Mouse (Mus musculus) heart, adult 2 months (tissue): ENCODE measurements at regions not wholly inside any gene's neighbourhood (a gene's known extent, or its start where the extent isn't known, plus 50 kb on each side); places are given as distances from the start of the nearest gene placed in this dataset.

Source experiments
- DNase-seq, 2 experiments: peaks; one replicate each; pipeline ENCODE4 v3.0.0; 2021
- H3K27ac ChIP-seq: fragments of 200-600 bp; 2 replicates; pipeline ENCODE4 v1.8.1; 2022
- H3K27me3 ChIP-seq: fragments of 200-500 bp; 2 replicates; pipeline ENCODE4 v1.6.1; 2012; ENCODE audit warnings: mild to moderate bottlenecking, low read length, inconsistent platforms, mixed read lengths; ENCODE audit not compliant: control insufficient read depth, insufficient read depth
- H3K36me3 ChIP-seq: fragments of 200-500 bp; 2 replicates; pipeline ENCODE4 v1.6.1; 2012; ENCODE audit warnings: low read length, inconsistent platforms; ENCODE audit not compliant: control insufficient read depth, insufficient read depth
- H3K4me1 ChIP-seq: fragments of 200-500 bp; 2 replicates; pipeline ENCODE4 v1.6.1; 2011; ENCODE audit warnings: low read length; ENCODE audit not compliant: control insufficient read depth, insufficient read depth
- H3K4me3 ChIP-seq: fragments of 200-600 bp; 2 replicates; pipeline ENCODE4 v1.8.1; 2022
- H3K79me2 ChIP-seq: fragments of 200-500 bp; replicated peaks from 2 replicates; pipeline ENCODE4 v1.6.1; 2012; ENCODE audit warnings: mild to moderate bottlenecking, inconsistent platforms, low read length, moderate library complexity, mixed read lengths; ENCODE audit not compliant: control insufficient read depth, insufficient read depth
- H3K9ac ChIP-seq: fragments of 200-500 bp; 2 replicates; pipeline ENCODE4 v1.6.1; 2012; ENCODE audit warnings: low read depth, mild to moderate bottlenecking, control low read depth, inconsistent platforms, low read length, mixed read lengths
- CTCF ChIP-seq: fragments of 200-600 bp; IDR thresholded peaks from 2 replicates; pipeline ENCODE4 v1.8.1; 2022; ENCODE audit warnings: antibody characterized with exemption, mild to moderate bottlenecking, moderate library complexity
- EP300 ChIP-seq: fragments of 200-500 bp; IDR thresholded peaks from 2 replicates; pipeline ENCODE4 v1.6.1; 2011; ENCODE audit warnings: low read depth, low read length, control low read depth; ENCODE audit not compliant: insufficient read depth
- POLR2A ChIP-seq: fragments of 200-500 bp; IDR thresholded peaks from 2 replicates; pipeline ENCODE4 v1.6.1; 2011; ENCODE audit warnings: mild to moderate bottlenecking, low read depth, low read length, control low read depth; ENCODE audit not compliant: insufficient read depth
- WGBS: fragments of 180-500 bp; shearing (Covaris S2); methylation state at CpG from one replicate; pipeline ENCODE4 v1.1.7; 2018; 5-methylcytosine and 5-hydroxymethylcytosine counted together
- intact Hi-C: fragments of 180-260 bp; cut with DNase I; formaldehyde crosslinking; loops from one replicate; pipeline ENCODE4 v1.15.1; 2025

GRCm38 (mm10) chr8:92529756-92530155, 144.3 kb upstream of the Irx6 start:
- Histone ChIP-seq H3K9ac (no peak overlapping the region), H3K79me2 (no peaks in the 10 kb centered on the region), H3K4me1 (no peaks in the 10 kb centered on the region), H3K4me3 (no peak overlapping the region), H3K36me3 (no peaks in the 10 kb centered on the region), H3K27me3 (no peaks in the 10 kb centered on the region), H3K27ac (no peak overlapping the region)
- WGBS, result 71% methylated on average over 11 of the region's 11 CpGs
- no peak for DNase-seq
- no peak for TF ChIP-seq EP300
- TF ChIP-seq POLR2A, result no peak
- TF ChIP-seq CTCF, result no peak
- intact Hi-C loops, result no loop called here

- no peak for TF ChIP-seq EP300
- no peak for TF ChIP-seq POLR2A
- no peak for TF ChIP-seq CTCF
- intact Hi-C loops, result no loop called here
- DNase-seq, result no peak
These were observed 133.5 kb upstream of the Irx6 start for GRCm38 (mm10) chr8:92540636-92541035.

GRCm38 (mm10) chr8:92545347-92546059, 128.6 kb upstream of the Irx6 start:
- no peaks in the 10 kb centered on the region for H3K4me1 ChIP-seq
- no peak overlapping the region for H3K27ac ChIP-seq
- no peaks in the 10 kb centered on the region for H3K79me2 ChIP-seq
- H3K9ac ChIP-seq, result no peak overlapping the region
- intact Hi-C loops, result no loop called here
- no peak for DNase-seq
- H3K36me3 ChIP-seq, result no peaks in the 10 kb centered on the region
- no peaks in the 10 kb centered on the region for H3K27me3 ChIP-seq
- no peak overlapping the region for H3K4me3 ChIP-seq
- TF ChIP-seq CTCF (no peak), POLR2A (no peak), EP300 (no peak)
- whole genome bisulfite sequencing, result 57% methylated on average over 17 of the region's 17 CpGs

More at GRCm38 (mm10) chr8:92540636-92541035, 133.5 kb upstream of the Irx6 start:
- Histone ChIP-seq H3K27me3 (no peaks in the 10 kb centered on the region), H3K27ac (no peak overlapping the region), H3K79me2 (no peaks in the 10 kb centered on the region), H3K9ac (no peak overlapping the region), H3K4me1 (no peaks in the 10 kb centered on the region), H3K4me3 (no peak overlapping the region), H3K36me3 (no peaks in the 10 kb centered on the region)
- 33% methylated on average over 2 of the region's 2 CpGs for WGBS

GRCm38 (mm10) chr8:92555140-92555539, 118.9 kb upstream of the Irx6 start:
- Histone ChIP-seq H3K79me2 (no peaks in the 10 kb centered on the region), H3K4me3 (no peak overlapping the region), H3K27me3 (no peaks in the 10 kb centered on the region), H3K27ac (no peak overlapping the region), H3K4me1 (no peaks in the 10 kb centered on the region), H3K36me3 (no peaks in the 10 kb centered on the region), H3K9ac (no peak overlapping the region)
- intact Hi-C loops, result no loop called here
- TF ChIP-seq CTCF (no peak), EP300 (no peak), POLR2A (no peak)
- WGBS, result 88% methylated on average over 12 of the region's 12 CpGs
- no peak for DNase-seq

GRCm38 (mm10) chr8:92555631-92556030, 118.5 kb upstream of the Irx6 start:
- H3K79me2 ChIP-seq, result no peaks in the 10 kb centered on the region

GRCm38 (mm10) chr8:92562471-92562870, 111.6 kb upstream of the Irx6 start:
- TF ChIP-seq POLR2A (no peak), CTCF (no peak), EP300 (no peak)
- no peaks in the 10 kb centered on the region for H3K4me1 ChIP-seq
- H3K27me3 ChIP-seq, result no peaks in the 10 kb centered on the region
- no peak for DNase-seq
- no peaks in the 10 kb centered on the region for H3K79me2 ChIP-seq
- H3K27ac ChIP-seq, result no peak overlapping the region
- intact Hi-C loops, result no loop called here
- H3K36me3 ChIP-seq, result no peaks in the 10 kb centered on the region
- H3K4me3 ChIP-seq, result no peak overlapping the region
- WGBS, result 70% methylated on average over 5 of the region's 5 CpGs
- H3K9ac ChIP-seq, result no peak overlapping the region

More at GRCm38 (mm10) chr8:92555631-92556030, 118.5 kb upstream of the Irx6 start:
- H3K4me3 ChIP-seq, result no peak overlapping the region
- intact Hi-C loops, result no loop called here
- H3K27me3 ChIP-seq, result no peaks in the 10 kb centered on the region
- peak; percentile 44 to 65 for DNase-seq
- WGBS, result 65% methylated on average over 7 of the region's 7 CpGs
- no peak overlapping the region for H3K27ac ChIP-seq
- TF ChIP-seq EP300 (no peak), POLR2A (no peak), CTCF (no peak)
- no peaks in the 10 kb centered on the region for H3K36me3 ChIP-seq
- H3K9ac ChIP-seq, result no peak overlapping the region
- no peaks in the 10 kb centered on the region for H3K4me1 ChIP-seq
